Mouse (Mus musculus): ENCODE results near the gene Tmem178b.

Gene Tmem178b

GRCm38 (mm10) chr6:40019396-40019795, 146.3 kb downstream of the Tmem178b start:
- DNase-seq: no peak

- DNase-seq: no peak
These were observed 150.7 kb downstream of the Tmem178b start for GRCm38 (mm10) chr6:40023592-40024335.

- no peak for DNase-seq
These were observed 151.4 kb downstream of the Tmem178b start for GRCm38 (mm10) chr6:40024336-40024934.

- no peak for DNase-seq
These were observed 159.8 kb downstream of the Tmem178b start for GRCm38 (mm10) chr6:40032901-40033300.

- DNase-seq: no peak
These were observed 160.9 kb downstream of the Tmem178b start for GRCm38 (mm10) chr6:40033935-40034334.

GRCm38 (mm10) chr6:40048969-40049908, 176.2 kb downstream of the Tmem178b start:
- no peak for DNase-seq

GRCm38 (mm10) chr6:40049909-40050484, 176.9 kb downstream of the Tmem178b start:
- no peak for DNase-seq

- no peak for DNase-seq
These were observed 178.6 kb downstream of the Tmem178b start for GRCm38 (mm10) chr6:40051698-40052097.

GRCm38 (mm10) chr6:40052593-40052992, 179.5 kb downstream of the Tmem178b start:
- DNase-seq: no peak

GRCm38 (mm10) chr6:40059466-40059865, 186.4 kb downstream of the Tmem178b start:
- DNase-seq: no peak

GRCm38 (mm10) chr6:40061327-40062189, 188.5 kb downstream of the Tmem178b start:
- no peak for DNase-seq

- DNase-seq: no peak
These were observed 189.1 kb downstream of the Tmem178b start for GRCm38 (mm10) chr6:40062190-40062501.

GRCm38 (mm10) chr6:40063438-40063837, 190.4 kb downstream of the Tmem178b start:
- no peak for DNase-seq

GRCm38 (mm10) chr6:40063899-40064298, 190.8 kb downstream of the Tmem178b start:
- DNase-seq: no peak

- no peak for DNase-seq
These were observed 191.3 kb downstream of the Tmem178b start for GRCm38 (mm10) chr6:40064342-40064741.

GRCm38 (mm10) chr6:40068467-40068866, 195.4 kb downstream of the Tmem178b start:
- DNase-seq: no peak

GRCm38 (mm10) chr6:40071007-40071406, 197.9 kb downstream of the Tmem178b start:
- no peak for DNase-seq

GRCm38 (mm10) chr6:40076089-40076488, 203.0 kb downstream of the Tmem178b start:
- no peak for DNase-seq

- no peak for DNase-seq
These were observed 203.7 kb downstream of the Tmem178b start for GRCm38 (mm10) chr6:40076670-40077313.

GRCm38 (mm10) chr6:40078353-40078752, 205.3 kb downstream of the Tmem178b start:
- no peak for DNase-seq

- DNase-seq: no peak
These were observed 210.7 kb downstream of the Tmem178b start for GRCm38 (mm10) chr6:40083726-40084125.

- DNase-seq: no peak
These were observed 218.2 kb downstream of the Tmem178b start for GRCm38 (mm10) chr6:40091250-40091651.
